Mouse (Mus musculus) T-helper 1 cell (primary cell): ENCODE results near the gene Chchd10.

Source experiments
- in situ Hi-C: fragments of 300-600 bp; cut with MboI, MseI; formaldehyde crosslinking; loops from one replicate; pipeline ENCODE4 v1.15.1; 2025; ENCODE audit warnings: high pct_unique_total_duplicates

Chchd10 gene

DNA sequence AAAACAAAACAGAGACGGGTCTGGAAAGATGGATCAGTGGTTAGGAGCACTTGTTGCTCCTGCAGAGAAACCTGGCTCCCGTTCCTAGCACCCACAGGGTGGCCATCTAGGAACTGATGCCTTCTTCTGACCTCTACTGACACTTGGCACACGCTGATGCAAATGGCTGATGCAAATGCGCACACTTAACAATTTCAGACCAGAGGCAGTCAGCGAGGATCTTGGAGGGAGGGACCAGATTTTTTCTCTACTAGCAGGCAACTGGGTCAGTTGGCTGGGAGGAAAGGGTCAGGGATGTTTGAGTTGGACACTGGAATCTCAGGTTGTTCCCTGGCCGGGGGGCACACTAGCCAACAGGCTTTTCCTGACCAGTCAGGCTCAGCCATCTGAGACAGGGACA lies at the start of gene Chchd10:
TSS of gene Chchd10 (plus strand) at position 240 of the 400 bp plus-strand sequence.
- in situ Hi-C loops: no loop called here

DNA sequence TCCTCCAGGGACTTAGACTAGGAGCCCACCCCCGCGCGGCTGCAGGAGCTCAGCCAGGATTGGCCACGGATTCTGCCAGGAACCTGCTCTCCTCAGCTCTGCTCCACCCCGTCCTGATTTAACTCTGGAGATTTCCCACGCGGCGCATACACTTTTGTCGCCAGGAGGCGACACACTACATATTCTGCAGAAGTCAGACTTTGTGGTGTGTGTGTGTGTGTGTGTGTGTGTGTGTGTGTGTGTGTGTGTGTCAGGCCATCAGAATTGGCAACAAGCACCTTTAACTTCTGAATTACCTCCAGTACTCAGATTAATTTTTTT lies 49.7 kb upstream of the Chchd10 start:
- in situ Hi-C loops: no loop called here

DNA sequence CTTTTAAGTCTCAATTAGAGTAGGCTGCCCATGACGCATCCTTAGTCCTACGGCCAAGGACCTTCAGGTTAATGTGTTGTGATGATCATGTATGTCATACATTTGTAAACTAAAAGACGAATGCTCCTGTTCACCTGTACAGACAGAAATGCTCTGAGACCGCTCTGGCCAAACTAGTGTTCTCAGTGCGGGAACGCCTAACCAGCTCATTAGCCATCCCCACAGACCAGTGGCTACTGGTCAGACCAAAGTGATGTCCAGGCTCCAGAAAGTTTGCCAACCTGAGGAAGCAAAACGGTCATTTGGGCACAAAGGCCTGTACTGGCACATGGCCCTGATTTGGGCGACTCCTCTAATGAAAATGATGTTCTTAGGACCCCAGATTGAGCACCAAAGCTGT lies 48.2 kb upstream of the Chchd10 start:
- in situ Hi-C loops: loop anchor here (5.0 kb wide), 1 partner anchor 68 kb away; the partner anchor contains the start of gene Gm5134

DNA sequence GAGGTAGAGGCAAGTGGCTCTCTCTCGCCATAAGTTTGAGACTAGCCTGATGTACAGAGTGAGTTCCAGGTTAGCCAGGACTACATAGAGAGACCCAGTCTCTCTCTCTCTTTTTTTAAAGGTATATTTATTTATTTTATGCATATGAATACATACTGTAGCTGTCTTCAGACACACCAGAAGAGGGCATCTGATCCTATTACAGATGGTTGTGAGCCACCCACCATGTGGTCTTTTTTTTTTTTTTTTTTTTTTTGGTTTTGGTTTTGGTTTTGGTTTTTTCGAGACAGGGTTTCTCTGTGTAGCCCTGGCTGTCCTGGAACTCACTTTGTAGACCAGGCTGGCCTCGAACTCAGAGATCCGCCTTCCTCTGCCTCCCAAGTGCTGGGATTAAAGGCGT lies 45.4 kb upstream of the Chchd10 start:
- in situ Hi-C loops: loop anchor here (5.0 kb wide), 1 partner anchor 65 kb away; the partner anchor contains the start of gene Gm5134

DNA sequence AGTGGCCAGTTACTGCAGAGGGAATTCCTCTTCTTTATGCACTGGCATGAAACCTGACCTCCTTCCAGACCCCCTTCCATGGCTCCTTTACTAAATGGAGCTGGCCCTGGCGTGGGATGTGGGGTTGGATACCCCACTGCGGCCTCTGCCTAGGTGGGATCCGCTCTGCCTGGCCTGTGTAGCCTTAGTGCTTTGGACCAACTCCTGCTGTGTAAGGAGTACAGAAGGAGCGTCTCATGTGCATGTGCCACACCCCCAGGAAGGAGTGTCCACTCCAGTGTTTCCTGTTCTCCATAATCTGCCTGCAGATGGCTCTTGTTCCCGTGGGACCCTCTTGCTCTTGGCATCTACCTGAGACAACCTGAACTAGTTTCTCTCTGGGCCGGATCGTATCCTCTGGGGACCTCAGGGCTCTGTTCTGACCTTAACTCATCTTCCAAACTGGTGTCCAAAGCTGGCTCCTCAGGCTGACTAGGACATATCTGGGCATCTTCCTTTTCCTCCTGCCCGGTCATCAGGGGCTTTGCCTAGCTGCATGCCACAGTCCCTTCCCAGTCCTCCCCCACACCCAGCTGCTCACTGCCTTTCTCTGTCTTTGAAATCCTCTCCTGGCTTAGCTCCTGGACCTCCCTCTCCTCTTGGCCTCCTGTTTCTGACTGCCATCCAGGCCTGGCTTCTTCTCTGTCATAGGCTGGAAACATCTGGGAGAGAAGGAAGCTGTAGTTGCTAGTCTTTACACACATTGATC lies 43.4 kb upstream of the Chchd10 start:
- in situ Hi-C loops: loop anchor here (5.0 kb wide), 1 partner anchor 63 kb away; the partner anchor contains the start of gene Gm5134

DNA sequence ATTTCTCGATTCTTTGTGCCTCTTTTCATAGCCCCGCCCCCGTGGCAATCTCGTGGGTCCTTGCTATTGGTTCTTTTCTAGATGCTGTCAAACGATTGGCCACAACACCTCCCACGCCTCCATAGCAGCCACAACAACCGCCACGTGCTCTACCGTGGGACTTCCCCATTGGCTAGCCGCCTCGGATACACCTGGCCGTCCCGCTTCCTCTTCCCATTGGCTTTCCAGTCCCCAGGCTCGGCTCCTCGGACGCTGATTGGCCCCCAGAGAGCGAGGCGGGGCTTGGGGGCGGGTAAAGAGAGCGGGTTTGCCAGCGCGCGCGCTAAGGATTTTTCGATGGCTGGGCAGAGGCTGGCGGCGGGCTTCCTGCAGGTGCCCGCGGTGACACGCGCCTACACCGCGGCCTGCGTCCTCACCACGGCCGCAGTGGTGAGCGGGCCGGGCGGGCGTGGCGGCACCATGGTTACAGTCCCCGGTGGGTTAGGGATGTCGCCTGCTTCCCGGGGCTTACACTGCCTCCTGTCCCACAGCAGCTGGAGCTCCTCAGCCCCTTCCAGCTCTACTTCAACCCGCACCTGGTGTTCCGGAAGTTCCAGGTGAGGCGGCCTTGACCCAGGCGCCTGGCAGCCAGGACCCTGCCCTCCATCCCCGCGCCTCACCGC lies 39.7 kb upstream of the Chchd10 start, which contains the start of gene Derl3:
TSS of gene Derl3 (plus strand) at position 325 of the 662 bp plus-strand sequence.
- in situ Hi-C loops: no loop called here

DNA sequence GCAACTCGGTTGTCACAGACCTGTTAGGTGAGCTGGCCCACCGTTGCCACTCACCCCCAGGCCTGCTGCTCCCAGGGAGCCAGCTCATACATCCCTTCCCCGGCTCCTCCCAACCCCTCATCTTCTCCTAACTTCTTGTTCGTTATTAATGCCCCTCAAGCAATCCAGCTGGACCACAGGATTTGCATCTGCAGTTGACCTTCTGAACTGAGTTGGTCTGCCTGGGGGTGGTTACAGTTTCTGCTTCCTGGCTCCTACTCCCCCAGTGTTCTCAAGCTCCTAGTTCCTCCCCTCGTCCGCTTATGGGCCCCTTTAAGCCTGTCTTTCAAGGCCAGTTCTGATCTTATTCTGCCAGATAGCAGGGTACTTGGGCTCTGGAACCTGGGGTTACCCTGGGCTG lies 38.3 kb upstream of the Chchd10 start:
- in situ Hi-C loops: no loop called here

DNA sequence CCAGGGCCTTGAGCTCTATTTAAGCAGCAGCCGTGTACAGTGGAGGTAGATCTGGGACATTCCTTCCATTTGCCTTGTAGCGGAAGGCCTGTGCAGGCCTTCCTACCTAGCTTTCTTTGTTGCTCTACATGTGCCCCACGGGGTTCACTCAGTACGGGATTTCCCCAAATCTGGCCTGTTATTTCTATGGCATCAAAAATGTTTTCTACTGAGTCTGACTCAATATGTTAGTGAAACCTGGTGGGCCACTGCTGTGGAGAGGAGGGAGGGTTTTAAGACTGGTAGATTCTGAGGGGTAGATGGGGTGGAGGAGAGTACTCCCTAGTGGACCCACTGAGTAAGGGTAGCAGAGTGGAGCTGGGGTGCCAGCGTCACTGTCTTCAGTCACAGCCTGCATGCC lies 37.2 kb upstream of the Chchd10 start:
- in situ Hi-C loops: no loop called here

DNA sequence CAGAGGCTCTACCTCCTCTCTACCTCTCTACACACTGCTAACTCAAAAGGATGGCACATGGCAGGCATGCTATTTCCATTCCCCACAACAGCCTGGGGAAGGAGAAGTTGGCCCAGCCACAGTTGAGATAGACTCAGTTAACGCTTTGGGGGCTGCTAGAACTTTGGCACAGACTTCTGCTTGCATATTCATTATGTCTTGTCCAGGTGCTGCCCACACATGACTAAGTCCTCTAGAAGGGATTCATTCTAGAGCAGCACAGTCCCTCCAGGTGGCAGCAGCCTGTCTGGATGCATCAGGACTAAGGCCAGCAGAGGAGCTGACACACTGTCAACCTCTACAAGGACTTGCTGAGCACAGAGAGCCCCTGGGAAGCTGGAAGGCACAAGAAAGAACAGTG lies 36.7 kb upstream of the Chchd10 start:
- in situ Hi-C loops: no loop called here

DNA sequence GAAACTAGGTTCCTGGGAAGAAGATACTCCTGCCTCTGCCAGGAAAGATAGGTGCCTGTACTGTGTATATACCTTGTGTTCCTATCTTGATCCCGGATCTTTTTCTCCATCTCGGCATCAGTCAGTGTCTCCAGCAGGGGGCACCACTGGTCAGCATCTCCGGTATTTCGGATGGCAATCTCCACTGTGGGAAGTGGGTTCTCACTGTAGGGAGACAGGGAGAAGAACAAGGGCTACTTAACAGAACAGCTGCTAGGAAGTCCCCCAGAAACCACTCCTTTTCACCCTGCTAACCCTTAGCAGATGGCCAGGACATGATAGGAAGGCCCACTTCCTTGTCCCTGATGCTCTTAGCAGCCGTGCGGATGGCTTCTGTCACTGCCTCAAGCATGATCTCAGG lies 35.6 kb upstream of the Chchd10 start:
- in situ Hi-C loops: no loop called here

DNA sequence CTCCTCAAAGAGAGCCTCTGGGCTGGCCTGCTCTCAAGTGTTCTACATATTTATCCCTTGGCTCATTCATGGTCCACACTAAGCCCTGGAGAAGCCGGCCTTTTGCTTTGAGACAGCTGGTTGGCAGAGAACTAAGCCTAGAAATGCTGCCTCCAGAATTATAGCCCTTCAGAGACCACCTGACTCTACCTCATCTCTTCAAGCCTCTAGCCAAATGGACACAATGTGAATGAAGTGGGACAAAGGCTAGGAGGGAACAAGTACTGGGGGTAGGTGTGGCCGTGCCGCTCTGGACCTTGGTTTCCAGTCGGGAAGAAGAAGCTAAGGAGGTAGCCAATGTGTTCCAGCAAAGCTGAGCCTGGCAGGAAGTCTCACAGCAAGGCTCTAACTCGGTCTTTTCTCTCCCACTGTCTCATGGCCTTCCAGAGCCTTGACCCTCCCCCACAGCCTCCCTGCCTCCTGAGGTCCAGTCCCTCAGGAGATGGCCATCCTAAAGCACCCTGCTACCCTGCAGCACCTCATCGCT lies 34.8 kb upstream of the Chchd10 start:
- in situ Hi-C loops: no loop called here

DNA sequence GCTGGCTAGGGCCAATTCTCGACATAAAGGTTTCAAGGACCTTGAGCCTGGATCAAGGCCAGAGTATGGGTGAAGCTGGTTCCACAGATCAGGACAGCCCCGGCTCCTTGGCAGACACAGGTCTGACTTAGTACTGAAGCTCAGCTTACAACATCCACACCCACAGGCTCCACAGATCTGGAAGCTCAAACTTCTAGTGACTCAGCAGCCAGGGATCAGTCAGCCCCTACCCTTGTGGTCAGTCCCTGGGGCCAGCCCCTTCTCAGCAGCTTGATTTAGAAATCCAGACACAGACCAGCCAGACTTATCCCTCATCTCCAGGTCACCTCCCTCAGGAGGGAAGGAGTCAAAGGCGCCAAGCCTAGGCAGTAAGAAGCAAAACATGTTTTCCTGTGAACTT lies 34.1 kb upstream of the Chchd10 start:
- in situ Hi-C loops: no loop called here

DNA sequence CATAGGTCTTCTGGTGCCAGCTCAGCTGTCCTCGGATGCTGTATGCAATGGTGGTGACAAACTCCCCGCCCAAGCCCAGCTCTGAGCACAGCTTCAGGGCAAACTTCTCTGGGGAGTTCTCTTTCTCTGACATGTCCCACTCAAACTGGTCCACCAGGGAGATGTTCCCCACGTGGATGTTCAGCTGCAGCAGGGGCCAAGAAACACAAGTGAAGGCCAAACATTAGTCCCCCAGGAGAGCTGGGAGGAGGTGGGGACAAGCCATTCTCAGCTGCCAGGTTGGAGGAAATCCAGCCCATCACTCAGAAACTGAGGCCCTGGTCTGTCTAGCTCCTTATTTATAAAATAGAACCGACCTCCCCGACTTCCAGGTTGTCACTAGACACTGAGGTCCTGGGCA lies 28.5 kb upstream of the Chchd10 start:
- in situ Hi-C loops: no loop called here

DNA sequence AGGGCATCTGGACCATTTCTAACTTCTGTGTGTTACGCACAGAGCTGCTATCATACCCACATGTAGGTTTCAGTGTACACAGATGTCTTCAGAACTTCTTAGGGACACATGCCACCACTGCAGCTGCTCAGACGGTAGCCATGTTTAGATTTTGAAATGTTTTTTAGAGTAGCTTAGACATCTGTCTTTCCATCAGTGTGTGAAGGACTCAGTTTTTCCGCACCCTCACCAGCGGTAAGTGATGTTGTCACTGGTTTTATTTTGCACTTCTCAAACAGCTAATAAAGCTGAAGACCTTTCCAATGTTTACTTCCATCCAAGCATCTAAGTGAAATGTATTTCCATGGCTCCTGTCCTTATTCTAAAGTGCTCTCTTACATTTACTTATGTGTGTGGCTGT lies 26.0 kb upstream of the Chchd10 start:
- in situ Hi-C loops: no loop called here

DNA sequence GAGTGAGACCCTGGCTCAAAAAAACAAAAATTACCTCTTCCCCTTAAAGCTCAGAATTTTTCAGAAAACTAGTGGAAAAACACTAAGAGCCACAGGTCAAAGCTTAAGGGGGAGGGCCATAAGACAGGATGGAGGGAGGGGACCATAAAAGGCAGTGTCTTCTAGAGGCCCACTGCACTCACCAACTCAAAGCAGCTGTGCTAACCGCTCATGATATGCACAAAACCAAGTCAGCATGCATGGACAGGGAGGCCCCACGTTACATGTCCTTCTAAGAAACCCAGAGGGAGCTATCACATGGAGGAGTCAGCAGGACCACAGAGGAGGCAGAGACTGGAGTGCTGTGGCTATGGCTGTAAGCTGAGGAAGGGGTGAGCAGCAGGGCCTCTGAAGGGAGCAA lies 22.2 kb upstream of the Chchd10 start:
- in situ Hi-C loops: no loop called here

DNA sequence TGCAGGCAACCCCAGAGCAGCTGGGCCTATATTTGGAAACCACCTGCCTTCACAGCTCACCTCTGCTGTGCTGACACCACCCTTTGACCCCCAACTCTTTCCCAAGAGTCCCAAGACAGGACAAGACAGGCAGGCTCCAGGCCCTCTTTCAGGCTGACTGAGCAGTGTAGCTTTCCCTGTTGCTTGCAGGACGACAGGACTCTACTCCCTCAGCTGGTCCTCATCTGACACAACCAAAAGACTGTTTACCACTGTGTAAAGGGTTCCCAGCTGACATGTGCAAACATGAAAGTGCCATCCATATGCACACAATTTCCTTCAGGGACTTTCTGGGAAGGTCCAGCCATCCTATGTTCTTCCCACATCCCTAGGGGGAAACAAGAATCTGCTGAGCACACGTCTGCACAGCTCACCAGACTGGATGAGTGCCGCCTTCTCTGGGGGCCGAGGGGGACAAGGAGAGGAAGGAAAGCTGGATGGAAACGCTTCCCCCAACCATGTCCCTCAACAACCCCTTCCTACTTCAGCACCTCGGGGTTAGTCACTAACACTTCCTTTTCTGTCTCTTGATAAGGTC lies 19.8 kb upstream of the Chchd10 start:
- in situ Hi-C loops: no loop called here

DNA sequence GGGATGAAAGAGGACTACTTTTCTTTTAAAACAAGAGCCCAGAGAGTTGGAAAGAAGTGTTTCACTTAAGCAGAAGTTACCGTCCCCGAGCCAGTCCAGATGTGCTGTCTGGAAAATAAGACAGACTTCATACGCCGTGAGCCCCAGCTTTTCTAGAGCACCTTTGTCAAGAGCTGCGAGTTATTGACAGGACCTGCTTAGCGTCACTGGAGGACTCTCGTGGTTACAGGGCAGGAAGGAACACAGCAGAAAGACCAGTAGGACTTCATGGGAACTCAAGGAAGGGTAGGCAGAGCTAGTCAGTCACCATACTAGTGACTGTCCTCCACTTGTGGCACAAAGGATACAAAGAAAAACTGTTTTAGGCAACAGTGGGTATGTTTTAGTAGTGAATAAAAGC lies 17.4 kb upstream of the Chchd10 start:
- in situ Hi-C loops: no loop called here

DNA sequence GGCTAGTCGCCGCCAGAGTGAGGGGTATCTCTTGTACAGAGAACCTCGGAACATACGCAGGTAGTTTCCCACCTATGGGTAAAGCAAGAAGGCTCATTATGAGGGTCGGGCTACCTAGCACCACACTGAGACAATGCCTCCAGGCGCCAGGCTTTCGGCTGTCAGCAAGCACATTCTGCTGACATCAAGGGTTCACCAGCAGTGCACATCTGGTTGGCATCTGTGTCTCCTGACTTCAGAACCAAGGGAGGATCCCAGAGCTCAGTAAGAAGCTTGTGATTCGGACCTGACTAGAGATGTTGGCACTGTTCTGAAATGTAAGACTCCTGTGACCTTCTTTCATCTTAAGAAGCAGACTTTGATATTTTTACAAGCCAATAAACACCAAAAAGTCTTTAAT lies 16.1 kb upstream of the Chchd10 start:
- in situ Hi-C loops: no loop called here

DNA sequence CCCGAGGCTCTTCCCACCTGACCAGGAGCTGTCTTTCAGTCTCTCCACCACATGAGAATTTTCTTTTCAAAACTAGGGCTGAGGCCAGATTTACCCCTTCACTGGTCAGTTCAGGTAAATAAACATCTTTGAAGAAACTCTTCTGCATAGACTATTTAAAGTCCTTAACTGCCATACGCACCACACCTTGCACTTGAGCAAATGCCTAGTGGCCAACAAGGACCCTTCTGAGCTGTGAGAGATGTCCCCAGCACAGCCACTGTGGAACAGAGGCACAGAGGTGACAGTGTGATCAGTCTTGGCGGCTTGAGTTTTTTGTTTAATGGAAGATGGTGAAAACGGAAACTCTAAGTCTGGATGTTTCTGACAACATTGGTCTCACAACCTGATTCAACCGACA lies 13.9 kb upstream of the Chchd10 start:
- in situ Hi-C loops: no loop called here

DNA sequence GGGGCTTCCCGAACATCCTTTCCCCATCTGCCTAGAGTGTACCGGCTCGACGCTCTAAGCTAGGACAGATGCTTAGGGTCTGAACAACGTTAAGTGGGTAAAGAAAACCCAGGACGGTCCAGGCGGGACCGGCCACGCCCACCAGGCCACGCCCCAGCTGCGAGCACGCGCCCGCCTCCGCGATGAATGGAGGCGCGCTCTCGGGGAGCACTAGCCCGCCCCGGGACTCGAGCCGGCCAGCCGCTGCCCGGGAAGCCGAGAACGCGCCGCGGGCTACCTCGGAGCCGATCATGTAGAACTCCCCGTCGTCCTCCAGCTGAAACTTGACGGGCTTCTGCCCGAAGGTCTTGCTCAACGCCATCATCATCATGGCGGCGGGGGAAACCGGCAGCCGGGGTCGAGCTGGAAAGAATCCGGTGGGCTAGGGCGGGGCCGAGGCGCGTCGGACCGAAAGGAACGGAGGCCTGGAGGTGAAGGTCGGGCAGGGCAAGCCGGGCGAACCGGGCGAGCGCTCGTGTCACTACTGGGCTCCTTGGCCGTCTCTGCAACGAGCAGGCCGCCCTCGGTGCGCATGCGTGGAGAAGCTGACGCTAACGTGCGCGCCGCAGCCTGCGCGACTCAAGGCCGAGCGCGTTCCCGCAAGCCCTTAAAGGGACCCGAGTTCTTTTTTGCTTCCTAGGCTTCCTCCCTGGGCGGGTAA lies 11.8 kb upstream of the Chchd10 start, which contains the start of gene Smarcb1:
TSS of gene Smarcb1 (minus strand) at position 592 of the 700 bp plus-strand sequence.
- in situ Hi-C loops: no loop called here

DNA sequence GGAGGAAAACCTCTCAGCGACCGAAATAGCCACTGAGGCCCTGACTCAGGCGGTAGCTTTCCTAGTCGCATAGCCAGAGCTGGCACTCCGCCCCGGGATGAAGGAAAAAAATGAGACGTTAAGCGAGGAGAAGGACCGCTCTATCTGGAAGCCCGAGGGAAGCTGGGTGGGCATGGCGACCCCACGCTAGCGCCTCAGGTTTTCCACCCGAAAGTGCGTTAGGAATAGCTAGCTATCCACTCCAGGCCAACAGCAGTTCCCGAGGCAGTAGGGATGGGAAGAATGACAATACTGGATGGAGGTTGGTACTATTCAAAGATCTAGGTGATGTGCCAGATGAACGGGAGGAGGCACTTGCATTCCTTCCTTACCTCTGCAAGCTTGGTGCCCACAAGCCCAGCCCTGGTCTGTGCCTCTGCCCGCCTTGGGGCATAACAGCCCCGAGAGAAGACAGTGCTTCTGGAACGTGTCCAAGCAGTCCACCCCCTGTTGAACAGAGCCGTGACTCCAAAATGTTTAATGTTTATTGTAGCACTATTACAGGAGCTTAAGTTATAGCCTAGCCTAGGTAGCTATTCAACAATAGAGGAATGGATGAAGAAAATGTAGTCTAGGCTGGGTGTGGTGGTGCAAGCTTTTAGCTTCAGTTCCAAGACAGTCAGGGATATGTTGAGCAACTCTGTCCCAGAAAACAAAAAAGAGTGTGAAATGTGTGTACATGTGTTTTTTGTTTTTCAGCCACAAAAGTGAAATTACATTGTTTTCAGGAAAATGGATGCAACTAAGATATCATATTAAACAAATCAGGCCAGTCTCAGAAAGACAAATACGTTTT lies 11.0 kb upstream of the Chchd10 start:
- in situ Hi-C loops: no loop called here
